Mouse (Mus musculus) heart, adult 8-10 months (tissue): ENCODE data around the gene Mcm2. TPM values are rescaled to one million over a fixed set of nuclear protein-coding genes. Genes with fewer than 3 reads are reported as not detected.

Experiments
- DNase-seq: peaks from one replicate; pipeline ENCODE4 v3.0.0; 2022; ENCODE audit warnings: low spot score
- total RNA-seq, 4 experiments: library from RNA; stranded (reverse); gene quantifications; 2 replicates each; pipeline ENCODE4 v1.2.4; 2022

The Mcm2 gene
- 1 to 10 TPM; 4.7 to 6.7 (median 5.6) TPM for total RNA-seq

GRCm38 (mm10) chr6:88898534-88899048 lies at the start of gene Mcm2:
Mcm2 (minus strand) TSS chr6:88898780.
- DNase-seq: peak; percentile 94

- no peak for DNase-seq
Observed at GRCm38 (mm10) chr6:88947771-88948170, 49.2 kb upstream of the Mcm2 start.

- no peak for DNase-seq
Observed at GRCm38 (mm10) chr6:88946442-88946841, 47.9 kb upstream of the Mcm2 start.

- DNase-seq: no peak
Observed at GRCm38 (mm10) chr6:88943666-88944065, 45.1 kb upstream of the Mcm2 start.

GRCm38 (mm10) chr6:88942595-88942994 lies 44.0 kb upstream of the Mcm2 start:
- no peak for DNase-seq

- DNase-seq: peak; percentile 56
Observed at GRCm38 (mm10) chr6:88941628-88942027, 43.0 kb upstream of the Mcm2 start.

- no peak for DNase-seq
Observed at GRCm38 (mm10) chr6:88940090-88940916, 41.7 kb upstream of the Mcm2 start.

GRCm38 (mm10) chr6:88939281-88940089 lies 40.9 kb upstream of the Mcm2 start:
- no peak for DNase-seq

GRCm38 (mm10) chr6:88938664-88939055 lies 40.1 kb upstream of the Mcm2 start:
- no peak for DNase-seq

GRCm38 (mm10) chr6:88937971-88938663 lies 39.5 kb upstream of the Mcm2 start:
- no peak for DNase-seq

GRCm38 (mm10) chr6:88937214-88937549 lies 38.6 kb upstream of the Mcm2 start:
- DNase-seq: no peak

- no peak for DNase-seq
Observed at GRCm38 (mm10) chr6:88936342-88937213, 38.0 kb upstream of the Mcm2 start.

- no peak for DNase-seq
Observed at GRCm38 (mm10) chr6:88935735-88936276, 37.2 kb upstream of the Mcm2 start.

- DNase-seq: no peak
Observed at GRCm38 (mm10) chr6:88934816-88935215, 36.2 kb upstream of the Mcm2 start.

- no peak for DNase-seq
Observed at GRCm38 (mm10) chr6:88934132-88934531, 35.6 kb upstream of the Mcm2 start.

- no peak for DNase-seq
Observed at GRCm38 (mm10) chr6:88931449-88931848, 32.9 kb upstream of the Mcm2 start.

- no peak for DNase-seq
Observed at GRCm38 (mm10) chr6:88930049-88930448, 31.5 kb upstream of the Mcm2 start.

- no peak for DNase-seq
Observed at GRCm38 (mm10) chr6:88929451-88929850, 30.9 kb upstream of the Mcm2 start.

GRCm38 (mm10) chr6:88928576-88928975 lies 30.0 kb upstream of the Mcm2 start:
- DNase-seq: no peak

GRCm38 (mm10) chr6:88928026-88928425 lies 29.4 kb upstream of the Mcm2 start:
- DNase-seq: no peak

- peak; percentile 69 for DNase-seq
Observed at GRCm38 (mm10) chr6:88927595-88927994, 29.0 kb upstream of the Mcm2 start.
